Mouse (Mus musculus): ENCODE results near the gene Col18a1. TPM values are rescaled to one million over a fixed set of nuclear protein-coding genes. Genes with fewer than 3 reads are reported as not detected.

Col18a1 gene
- total and polyA plus RNA-seq, 2 experiments from 2014 or later: 11.7 to 28.4 TPM

DNA sequence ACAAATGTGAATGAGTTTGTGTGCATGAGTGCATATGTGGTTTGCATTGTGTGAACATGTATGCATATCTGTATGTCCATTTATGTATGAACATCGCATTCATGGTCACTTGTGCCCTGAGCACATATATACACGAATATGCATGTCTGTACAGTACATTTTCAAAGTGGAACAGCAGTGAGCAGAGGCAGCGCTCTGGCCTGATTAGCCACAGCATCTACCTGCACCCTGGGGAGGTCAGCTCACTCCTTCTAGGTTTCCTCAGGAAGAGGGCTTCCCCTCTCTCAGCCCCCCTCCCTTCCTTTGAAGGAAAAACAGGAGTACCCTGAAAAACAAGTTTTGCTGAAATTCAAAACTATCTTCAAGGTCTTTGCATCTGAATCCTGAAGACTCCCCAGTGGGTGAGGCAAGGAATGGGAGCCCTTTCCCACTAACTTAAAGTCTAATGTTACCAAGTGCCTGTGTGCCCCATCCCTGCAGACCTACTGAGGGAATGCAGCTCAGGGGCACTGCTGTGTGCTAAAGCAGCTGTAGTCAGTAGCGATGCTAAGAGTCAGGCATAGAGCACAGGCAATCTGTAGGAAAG lies 2.9 kb downstream of the Col18a1 start:
- no peak for ATAC-seq
- Histone ChIP-seq H3K4me3 (ENCODE audit: low read depth, low read length) (no peak overlapping the region), H3K9me3 (ENCODE audit: low read length) (no peaks in the 10 kb centered on the region), H3K27me3 (ENCODE audit: insufficient read depth, low read length) (peaks cover 8% of the 10 kb centered on the region), H3K36me3 (ENCODE audit: insufficient read depth) (no peaks in the 10 kb centered on the region), H3K4me2 (ENCODE audit: low read depth) (no peak overlapping the region), H3K27ac (ENCODE audit: low read depth, low read length) (no peak overlapping the region), H3K9ac (no peak overlapping the region), H3K4me1 (ENCODE audit: insufficient read depth) (0 out of 2 replicates have a peak, but pooled peaks cover 12% of the 10 kb centered on the region)
- no peak for TF ChIP-seq CTCF (IDR thresholded peaks at IDR 0.05; ENCODE audit: low read depth)
- 68% methylated on average over 4 of the region's 4 CpGs for WGBS
- no peak for DNase-seq

GRCm38 (mm10) chr10:77159573-77159972 lies 6.8 kb downstream of the Col18a1 start:
- 80% methylated on average over 8 of the region's 8 CpGs for WGBS
- no peak overlapping the region for H3K4me3 ChIP-seq (ENCODE audit: low read depth, low read length)
- H3K27ac ChIP-seq (ENCODE audit: low read depth, low read length): no peak overlapping the region
- TF ChIP-seq CTCF (IDR thresholded peaks at IDR 0.05; ENCODE audit: low read depth): no peak
- DNase-seq (no peak), ATAC-seq (no peak)
- H3K36me3 ChIP-seq (ENCODE audit: insufficient read depth): no peaks in the 10 kb centered on the region
- H3K4me1 ChIP-seq (ENCODE audit: insufficient read depth): no peaks in the 10 kb centered on the region
- no peak overlapping the region for H3K9ac ChIP-seq
- no peaks in the 10 kb centered on the region for H3K27me3 ChIP-seq (ENCODE audit: insufficient read depth, low read length)
- no peaks in the 10 kb centered on the region for H3K9me3 ChIP-seq (ENCODE audit: low read length)
- H3K4me2 ChIP-seq (ENCODE audit: low read depth): no peak overlapping the region

- Histone ChIP-seq H3K4me3 (ENCODE audit: low read depth, low read length) (no peak overlapping the region), H3K4me2 (ENCODE audit: low read depth) (no peak overlapping the region), H3K27me3 (ENCODE audit: insufficient read depth, low read length) (no peaks in the 10 kb centered on the region), H3K9ac (no peak overlapping the region), H3K27ac (ENCODE audit: low read depth, low read length) (no peak overlapping the region), H3K36me3 (ENCODE audit: insufficient read depth) (no peaks in the 10 kb centered on the region), H3K4me1 (ENCODE audit: insufficient read depth) (no peaks in the 10 kb centered on the region), H3K9me3 (ENCODE audit: low read length) (no peaks in the 10 kb centered on the region)
- no peak for TF ChIP-seq CTCF (IDR thresholded peaks at IDR 0.05; ENCODE audit: low read depth)
- DNase-seq (no peak), ATAC-seq (no peak)
- WGBS: 60% methylated on average over 3 of the region's 3 CpGs
Measured at GRCm38 (mm10) chr10:77158948-77159347, 7.4 kb downstream of the Col18a1 start.

DNA sequence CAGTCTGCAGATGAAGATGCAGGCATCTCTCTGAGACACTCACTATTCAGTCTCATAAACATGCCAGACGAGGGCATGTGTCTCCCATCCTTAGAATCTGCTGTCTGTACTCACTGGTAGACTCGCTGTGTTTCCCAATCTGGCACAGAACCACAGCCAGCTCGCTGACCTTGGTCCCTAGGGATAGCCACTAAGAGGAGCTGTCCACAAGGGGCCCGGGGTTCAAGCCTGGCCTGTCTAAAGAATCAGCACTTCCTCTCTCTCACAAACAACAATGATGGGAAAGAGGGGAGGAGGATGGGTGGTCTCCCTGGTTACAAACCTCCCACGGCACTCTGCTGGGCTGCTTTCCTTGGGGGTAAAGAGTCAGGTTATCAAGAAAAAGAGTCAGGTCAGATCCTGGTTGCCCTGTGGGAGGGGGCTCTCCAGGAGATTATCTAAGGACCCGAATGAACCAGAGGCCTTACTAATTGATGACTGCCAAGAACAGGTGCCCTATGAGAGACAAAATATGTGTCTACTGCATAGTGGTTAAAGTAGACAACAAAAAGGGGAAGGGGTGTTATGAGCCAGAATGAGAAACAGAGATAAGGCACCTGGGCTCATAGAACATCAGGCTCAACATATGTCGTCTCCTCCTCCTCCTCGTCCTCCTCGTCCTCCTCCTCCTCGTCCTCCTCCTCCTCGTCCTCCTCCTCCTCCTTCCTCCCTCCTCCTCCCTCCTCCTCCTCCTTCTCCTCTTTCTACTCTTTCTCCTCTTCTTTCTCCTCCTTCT lies 8.9 kb downstream of the Col18a1 start:
- Histone ChIP-seq H3K4me2 (ENCODE audit: low read depth) (no peak overlapping the region), H3K27ac (ENCODE audit: low read depth, low read length) (no peak overlapping the region), H3K4me3 (ENCODE audit: low read depth, low read length) (no peak overlapping the region), H3K9me3 (ENCODE audit: low read length) (no peaks in the 10 kb centered on the region), H3K9ac (no peak overlapping the region), H3K36me3 (ENCODE audit: insufficient read depth) (no peaks in the 10 kb centered on the region), H3K4me1 (ENCODE audit: insufficient read depth) (no peaks in the 10 kb centered on the region), H3K27me3 (ENCODE audit: insufficient read depth, low read length) (no peaks in the 10 kb centered on the region)
- DNase-seq (no peak), ATAC-seq (no peak)
- TF ChIP-seq CTCF (IDR thresholded peaks at IDR 0.05; ENCODE audit: low read depth): no peak
- 34% methylated on average over 11 of the region's 11 CpGs for WGBS

GRCm38 (mm10) chr10:77152178-77152621 lies 14.1 kb downstream of the Col18a1 start:
- no peak for TF ChIP-seq CTCF (IDR thresholded peaks at IDR 0.05; ENCODE audit: low read depth)
- H3K27me3 ChIP-seq (ENCODE audit: insufficient read depth, low read length): no peaks in the 10 kb centered on the region
- no peak overlapping the region for H3K4me2 ChIP-seq (ENCODE audit: low read depth)
- DNase-seq (no peak), ATAC-seq (peak; percentile 19; the same call in 1 of the 2 replicates)
- 13% methylated on average over 2 of the region's 2 CpGs for WGBS
- H3K36me3 ChIP-seq (ENCODE audit: insufficient read depth): no peaks in the 10 kb centered on the region
- no peak overlapping the region for H3K27ac ChIP-seq (ENCODE audit: low read depth, low read length)
- peaks cover 10% of the 10 kb centered on the region; the same call in 1 of the 2 replicates for H3K4me1 ChIP-seq (ENCODE audit: insufficient read depth)
- no peak overlapping the region for H3K9ac ChIP-seq
- H3K9me3 ChIP-seq (ENCODE audit: low read length): no peaks in the 10 kb centered on the region
- H3K4me3 ChIP-seq (ENCODE audit: low read depth, low read length): no peak overlapping the region

- H3K9me3 ChIP-seq (ENCODE audit: low read length): no peaks in the 10 kb centered on the region
- 22% methylated on average over 4 of the region's 4 CpGs for WGBS
- no peaks in the 10 kb centered on the region for H3K36me3 ChIP-seq (ENCODE audit: insufficient read depth)
- no peak overlapping the region for H3K4me3 ChIP-seq (ENCODE audit: low read depth, low read length)
- no peak for TF ChIP-seq CTCF (IDR thresholded peaks at IDR 0.05; ENCODE audit: low read depth)
- no peak for ATAC-seq
- no peak for DNase-seq
- H3K9ac ChIP-seq: no peak overlapping the region
- no peaks in the 10 kb centered on the region for H3K27me3 ChIP-seq (ENCODE audit: insufficient read depth, low read length)
- no peak overlapping the region for H3K27ac ChIP-seq (ENCODE audit: low read depth, low read length)
- peak overlapping the region; percentile 27; the same call in 1 of the 2 replicates for H3K4me2 ChIP-seq (ENCODE audit: low read depth)
- peaks cover 10% of the 10 kb centered on the region; the same call in 1 of the 2 replicates for H3K4me1 ChIP-seq (ENCODE audit: insufficient read depth)
Measured at GRCm38 (mm10) chr10:77151551-77152002, 14.8 kb downstream of the Col18a1 start.

DNA sequence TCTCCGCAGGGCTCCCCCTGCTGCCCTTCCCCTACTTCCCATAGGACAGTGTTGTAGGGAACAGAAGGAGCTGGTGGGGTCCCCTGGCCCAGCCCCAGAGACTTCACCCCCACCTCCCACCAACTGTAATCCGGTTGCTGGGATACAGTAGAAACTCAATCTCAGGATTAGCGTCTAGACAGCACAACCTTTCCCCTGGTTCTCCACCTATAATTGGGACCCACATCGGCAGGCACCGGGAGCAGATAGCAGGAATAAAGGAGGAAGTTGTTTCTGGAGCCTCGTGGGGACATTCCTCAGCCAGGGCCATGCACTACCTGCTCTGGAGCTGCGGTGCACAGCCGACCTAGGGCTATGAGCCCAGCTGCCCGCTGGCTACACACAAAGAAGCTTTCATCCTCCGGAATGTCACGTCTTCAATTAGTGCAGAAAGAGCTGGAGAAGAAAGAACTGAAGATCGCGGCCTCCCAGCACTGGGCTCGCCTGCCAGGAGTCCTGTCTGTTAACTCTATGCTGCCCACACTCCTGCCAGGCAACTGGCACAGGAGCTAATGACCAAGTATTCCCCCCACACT lies 15.3 kb downstream of the Col18a1 start:
- Histone ChIP-seq H3K4me1 (ENCODE audit: insufficient read depth) (peaks cover 10% of the 10 kb centered on the region; the same call in 1 of the 2 replicates), H3K9ac (no peak overlapping the region), H3K9me3 (ENCODE audit: low read length) (no peaks in the 10 kb centered on the region), H3K4me3 (ENCODE audit: low read depth, low read length) (no peak overlapping the region), H3K27me3 (ENCODE audit: insufficient read depth, low read length) (no peaks in the 10 kb centered on the region), H3K4me2 (ENCODE audit: low read depth) (peak overlapping the region; percentile 27), H3K36me3 (ENCODE audit: insufficient read depth) (no peaks in the 10 kb centered on the region), H3K27ac (ENCODE audit: low read depth, low read length) (no peak overlapping the region)
- WGBS: under 1% methylated on average over 14 of the region's 14 CpGs
- DNase-seq (no peak), ATAC-seq (peak; percentile 58)
- TF ChIP-seq CTCF (IDR thresholded peaks at IDR 0.05; ENCODE audit: low read depth): no peak
